In the genomic region with DNA sequence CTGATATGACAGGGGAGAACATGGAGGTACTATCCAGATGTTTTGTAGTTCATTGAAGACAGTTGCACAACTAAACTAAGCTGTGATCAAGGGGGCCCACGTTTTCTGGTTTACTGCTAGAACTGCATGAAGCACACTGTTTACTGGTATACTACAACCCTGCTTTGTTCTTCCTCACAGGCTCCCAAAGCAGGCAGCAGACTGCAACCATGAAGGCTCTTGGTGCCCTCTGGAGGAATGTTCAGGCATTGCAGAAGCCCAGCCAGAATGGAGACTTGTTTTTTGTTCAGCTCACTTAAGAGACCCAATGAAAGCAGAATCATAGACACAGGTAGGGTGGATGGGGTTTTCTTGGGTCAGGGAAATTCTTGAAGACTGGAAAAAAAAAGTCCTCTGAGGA, we compare ENCODE assay signal across 9 mouse cellular contexts. TPM values are rescaled to one million over a fixed set of nuclear protein-coding genes. Genes with fewer than 3 reads are reported as not detected.
DNase-seq lines count a peak whose midpoint lies in the region; TF ChIP-seq lines count a peak whose summit lies in the region.
"Had no signal": no experiment of that assay in that cellular context is flagged by ENCODE, and none has a peak within 500 bp of the region (broad histone marks: within the 10 kb centered on the region; RNA-seq: fewer than 3 reads in every experiment).

No protein-coding gene starts in this region.

- WGBS in lung, adult 2 months: 14% methylated on average over 1 of the region's 1 CpGs

- TF ChIP-seq CTCF in lung, adult 2 months (IDR thresholded peaks at IDR 0.05; ENCODE audit: insufficient read depth, low read length): peak; percentile 79

- no peak overlapping the region for H3K4me3 ChIP-seq in lung, adult 2 months (replicated peaks; ENCODE audit: extremely low read depth, low read depth, low read length)
- H3K4me3 ChIP-seq: heart, embryonic 13.5 days had no signal

- no peaks in the 10 kb centered on the region; the same call in 1 of the 2 replicates for H3K4me1 ChIP-seq in lung, adult 2 months (ENCODE audit: control insufficient read depth, insufficient read depth, low read length)
- H3K4me1 ChIP-seq: heart, embryonic 13.5 days had no signal

- peak; percentile 68 for DNase-seq in CD4-positive, CD25-positive, alpha-beta regulatory T cell, adult 2 months (ENCODE audit: low read depth, low spot score)
- DNase-seq in adrenal gland, adult 8-10 months: peak; percentile 35
- peak; percentile 40 for DNase-seq in embryo, embryonic 11.5 days (ENCODE audit: low read depth, low spot score)
- DNase-seq in heart, adult 8-10 months (ENCODE audit: low spot score): peak; percentile 49
- peak; percentile 80 for DNase-seq in kidney, postnatal 4 days
- peak; percentile 53 for DNase-seq in lung, adult 2 months
- DNase-seq in ovary, adult 18-20 months (ENCODE audit: low spot score): peak; percentile 49
- peak; percentile 62 for DNase-seq in thymus, postnatal 0 days (ENCODE audit: low spot score)

- no peak for TF ChIP-seq POLR2A in lung, adult 2 months (IDR thresholded peaks at IDR 0.05; ENCODE audit: borderline replicate concordance, extremely low read depth, low read depth, low read length)

RNA-seq across cellular contexts. Expression of a gene that starts 2.2 kb away (rescaled TPM):
- total RNA-seq in adrenal gland, adult 8-10 months (2022): 1 to 10 TPM; 5.4 to 8.0 (median 6.9) TPM
- total RNA-seq in heart, adult 8-10 months (2022): 1 to 10 TPM; 3.4 to 5.1 (median 4.3) TPM
- polyA plus RNA-seq in lung, adult 2 months (2012; rRNA removed): 3.1 and 5.8 TPM in 2 replicates
- polyA plus RNA-seq in thymus, postnatal 0 days (2015; fragmentation: Nextera tagmentation; extraction: Ambion mirVana): 0.73 and 0.75 TPM in 2 replicates

RNA-seq across cellular contexts. Expression of a gene that starts 40.3 kb away (rescaled TPM):
- under 1 TPM in 1 of 4 experiments, not detected in 3; 0.18 TPM for total RNA-seq in adrenal gland, adult 8-10 months (2022)
- not detected for total RNA-seq in heart, adult 8-10 months (2022)
- not detected in 2 replicates for polyA plus RNA-seq in lung, adult 2 months (2012; rRNA removed)
- polyA plus RNA-seq in thymus, postnatal 0 days (2015; fragmentation: Nextera tagmentation; extraction: Ambion mirVana): not detected in 2 replicates

RNA-seq across cellular contexts. Expression of a gene that starts 48.3 kb away (rescaled TPM):
- 1 to 10 TPM in 1 of 4 experiments, under 1 TPM in 3; 0.49 to 1.1 (median 0.69) TPM for total RNA-seq in adrenal gland, adult 8-10 months (2022)
- total RNA-seq in heart, adult 8-10 months (2022): under 1 TPM; 0.06 to 0.41 (median 0.20) TPM
- not detected in 2 replicates for polyA plus RNA-seq in lung, adult 2 months (2012; rRNA removed)
- polyA plus RNA-seq in thymus, postnatal 0 days (2015; fragmentation: Nextera tagmentation; extraction: Ambion mirVana): not detected in 2 replicates
